Mouse (Mus musculus) MEL-GATA-1-ER (cell line): ENCODE results near the gene Tmem179.

ENCODE experiments used
- DNase-seq: peaks from one replicate; pipeline ENCODE4 v3.0.0-alpha.2; 2012; ENCODE audit warnings: low read depth; ENCODE audit errors: extremely low read depth

The Tmem179 gene

GRCm38 (mm10) chr12:112516697-112517337, at the start of gene Tmem179:
TSS of gene Tmem179 (minus strand) at chr12:112516747.
- DNase-seq: no peak

DNA sequence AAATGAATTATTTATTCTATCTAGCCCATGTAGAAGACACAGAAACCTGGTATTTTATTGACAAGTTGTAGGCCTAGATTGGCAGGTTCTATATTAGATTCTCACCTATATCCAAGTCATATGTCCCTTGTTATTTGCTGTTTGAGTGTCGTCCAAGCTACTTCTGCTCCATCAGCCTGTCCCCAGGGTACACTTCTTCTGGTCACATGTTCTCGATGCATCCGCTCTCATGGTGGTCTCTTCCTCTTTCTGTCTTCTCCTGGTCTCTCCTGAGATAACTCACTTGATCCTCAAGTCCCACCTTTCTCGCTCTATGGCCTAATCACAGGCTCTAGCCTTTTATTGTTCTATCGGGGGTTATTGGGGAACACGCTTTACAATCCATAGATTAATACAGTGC, 46.5 kb upstream of the Tmem179 start:
- no peak for DNase-seq

DNA sequence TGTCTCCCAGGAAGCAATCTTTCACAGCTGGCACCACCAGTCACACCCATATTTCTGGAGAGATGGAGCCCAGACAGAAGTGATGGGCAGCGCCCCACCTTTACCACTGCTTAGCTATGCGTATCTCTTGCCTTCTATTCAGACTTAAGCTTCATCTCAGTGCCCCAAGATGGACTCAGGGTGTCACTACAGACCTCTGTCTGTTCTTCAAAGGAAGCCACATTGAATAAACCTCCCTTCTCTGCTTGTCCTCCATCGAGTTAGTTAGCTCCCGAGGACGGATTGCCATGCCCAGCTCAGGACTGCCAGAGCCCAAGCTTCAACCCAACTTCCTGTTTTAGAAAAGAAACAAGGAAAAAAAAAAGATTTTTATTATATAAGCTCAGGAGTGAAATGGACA, 45.9 kb upstream of the Tmem179 start:
- DNase-seq: no peak

GRCm38 (mm10) chr12:112561163-112561562, 44.6 kb upstream of the Tmem179 start:
- no peak for DNase-seq

DNA sequence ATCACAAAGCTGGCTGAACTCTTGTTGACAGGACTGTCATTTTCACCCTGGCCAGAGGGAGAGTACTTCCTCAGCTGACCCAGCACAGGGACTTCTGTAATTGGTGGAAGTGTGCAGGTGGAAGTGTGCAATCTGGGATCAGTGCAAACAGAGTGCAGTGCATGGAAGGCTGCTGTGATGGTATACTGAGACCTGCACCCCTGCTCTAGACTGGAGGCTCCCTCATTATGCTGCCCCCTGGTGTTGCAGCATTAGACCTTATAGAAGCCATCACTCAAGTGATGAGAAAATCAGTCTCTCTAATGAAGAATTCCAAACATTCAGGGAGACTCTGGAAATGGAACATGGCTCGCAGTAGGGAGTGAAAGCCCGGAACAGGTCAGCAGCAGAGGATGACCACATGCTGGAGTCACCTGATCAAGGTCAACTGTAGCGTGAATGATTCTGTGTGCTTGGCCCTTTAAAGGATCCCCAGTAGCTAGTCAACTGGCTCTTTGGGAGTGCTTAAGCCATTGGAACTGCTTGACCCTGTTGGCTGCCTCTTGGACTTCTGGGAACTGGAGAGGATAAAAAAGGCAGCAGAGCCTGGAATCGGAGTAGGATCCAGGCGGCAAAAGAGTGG, 43.7 kb upstream of the Tmem179 start:
- DNase-seq: no peak

- DNase-seq: no peak
Observed at GRCm38 (mm10) chr12:112559671-112560070, 43.1 kb upstream of the Tmem179 start.

DNA sequence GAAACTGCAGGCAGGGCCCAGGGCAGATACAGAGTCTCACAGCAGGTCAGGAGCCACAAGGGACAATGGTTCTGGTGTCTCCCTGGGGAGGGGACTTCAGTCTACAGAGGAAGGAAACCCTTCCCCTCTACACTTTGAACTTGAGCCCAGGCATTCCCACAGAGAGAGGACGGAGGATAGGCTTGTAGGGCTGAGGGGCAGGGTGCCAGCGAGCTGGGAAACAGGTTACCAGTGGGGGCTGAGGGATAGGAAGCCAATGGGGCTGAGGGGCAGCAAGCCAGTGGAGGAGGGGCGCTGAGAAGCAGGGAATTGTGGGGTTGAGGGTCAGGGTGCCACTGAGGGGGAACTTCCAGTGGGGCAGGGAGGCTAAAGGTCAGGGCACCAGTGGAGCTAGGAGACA, 42.7 kb upstream of the Tmem179 start:
- no peak for DNase-seq

- no peak for DNase-seq
Observed at GRCm38 (mm10) chr12:112557219-112557618, 40.7 kb upstream of the Tmem179 start.

GRCm38 (mm10) chr12:112556531-112557060, 40.0 kb upstream of the Tmem179 start:
- DNase-seq: no peak

DNA sequence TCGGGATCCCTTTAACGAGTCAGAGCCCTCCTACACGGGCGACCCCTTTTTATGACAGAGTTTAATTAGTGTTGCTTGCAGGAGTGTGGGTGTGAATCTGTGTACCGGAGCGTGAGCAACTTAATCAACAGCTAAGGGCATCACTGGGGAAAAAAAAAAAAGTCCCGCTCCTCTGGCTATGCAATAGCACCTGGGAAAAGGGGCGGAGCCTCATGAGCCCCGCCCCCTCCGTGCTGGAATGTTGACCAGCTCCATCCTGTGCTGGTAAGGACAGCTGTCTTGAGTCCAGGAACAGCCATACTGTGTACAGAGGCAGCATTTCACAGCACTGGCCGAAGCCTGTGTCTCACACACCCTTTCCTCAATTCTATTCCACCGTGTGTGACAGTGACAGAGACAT, 38.4 kb upstream of the Tmem179 start:
- no peak for DNase-seq

DNA sequence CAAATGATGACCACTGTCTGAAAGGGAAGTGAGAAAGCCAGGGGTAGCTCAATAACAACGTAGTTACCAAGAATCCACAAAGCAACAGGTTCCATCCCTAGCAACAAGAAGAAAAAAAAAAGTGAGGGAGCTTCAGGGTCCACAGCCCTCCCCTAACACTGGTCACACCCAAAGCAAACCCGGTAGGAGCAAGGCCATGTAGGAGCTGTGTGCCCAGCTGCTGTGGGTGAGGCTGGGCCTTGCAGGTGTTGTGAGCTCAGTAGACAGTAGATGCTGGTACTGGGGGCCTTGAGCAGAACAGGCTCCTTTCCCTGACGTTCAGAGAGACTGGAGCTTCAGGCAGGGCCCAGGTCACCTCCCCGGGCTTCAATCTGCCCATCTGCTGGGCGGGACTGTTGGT, 36.0 kb upstream of the Tmem179 start:
- DNase-seq: no peak

DNA sequence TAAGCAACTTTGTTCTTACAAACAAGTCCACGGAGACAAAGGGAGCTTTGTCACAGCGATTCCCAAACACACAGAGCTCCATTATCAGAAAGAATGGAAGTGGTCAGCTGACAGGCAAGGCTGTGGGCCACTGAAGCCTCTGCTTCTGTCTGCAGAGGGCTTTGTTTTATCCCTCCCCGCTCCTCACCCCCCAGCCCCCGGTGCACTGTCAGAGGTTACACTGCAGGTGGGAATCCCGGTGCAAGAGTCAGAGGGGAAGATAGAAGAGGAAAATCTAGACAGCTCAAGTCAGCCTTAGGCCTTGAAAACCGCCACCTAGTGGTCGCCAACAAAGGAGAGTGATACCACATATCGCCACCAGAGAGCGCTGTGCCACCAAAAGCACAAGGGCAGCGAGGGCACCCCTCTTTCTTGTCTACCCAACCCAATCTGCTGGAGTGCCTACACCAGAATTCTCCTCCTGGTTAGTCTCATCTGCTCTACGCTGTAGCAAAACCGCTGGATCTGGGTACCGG, 35.4 kb upstream of the Tmem179 start:
- DNase-seq: peak; percentile 93

DNA sequence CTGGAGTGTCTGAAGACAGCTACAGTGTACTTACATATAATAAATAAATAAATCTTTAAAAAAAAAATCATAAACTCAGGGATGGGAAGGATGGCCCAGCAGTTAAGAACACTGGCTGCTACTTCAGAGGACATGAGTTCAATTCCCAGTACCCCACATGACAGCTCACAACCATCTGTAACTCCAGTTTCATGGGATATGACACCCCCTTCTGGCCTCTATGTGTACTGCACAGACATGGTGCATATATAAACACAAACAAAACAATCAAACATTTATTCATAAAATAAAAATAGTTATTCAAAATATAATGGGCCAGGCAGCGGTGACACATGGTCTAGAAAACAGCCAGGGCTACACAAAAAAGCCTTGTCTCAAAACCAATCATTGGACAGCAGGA, 32.7 kb upstream of the Tmem179 start:
- DNase-seq: no peak

DNA sequence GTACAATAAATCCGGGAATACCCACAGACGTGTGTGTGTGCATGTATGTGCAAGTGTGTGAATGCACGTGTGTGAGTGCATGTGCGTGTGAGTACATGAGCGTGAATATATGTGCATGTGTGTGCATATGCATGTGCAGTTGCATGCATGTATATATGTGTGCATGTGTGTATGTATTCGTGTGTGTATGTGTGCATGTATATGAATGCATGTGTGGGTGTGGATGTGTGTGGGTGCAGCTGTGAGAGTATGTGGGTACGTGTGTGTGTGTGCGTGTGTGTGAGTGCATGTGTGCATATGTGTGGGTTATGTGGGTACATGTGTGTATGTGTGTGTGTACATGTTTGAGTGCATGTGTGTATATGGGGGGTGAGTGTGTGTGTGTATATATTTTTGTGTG, 29.6 kb upstream of the Tmem179 start:
- no peak for DNase-seq

DNA sequence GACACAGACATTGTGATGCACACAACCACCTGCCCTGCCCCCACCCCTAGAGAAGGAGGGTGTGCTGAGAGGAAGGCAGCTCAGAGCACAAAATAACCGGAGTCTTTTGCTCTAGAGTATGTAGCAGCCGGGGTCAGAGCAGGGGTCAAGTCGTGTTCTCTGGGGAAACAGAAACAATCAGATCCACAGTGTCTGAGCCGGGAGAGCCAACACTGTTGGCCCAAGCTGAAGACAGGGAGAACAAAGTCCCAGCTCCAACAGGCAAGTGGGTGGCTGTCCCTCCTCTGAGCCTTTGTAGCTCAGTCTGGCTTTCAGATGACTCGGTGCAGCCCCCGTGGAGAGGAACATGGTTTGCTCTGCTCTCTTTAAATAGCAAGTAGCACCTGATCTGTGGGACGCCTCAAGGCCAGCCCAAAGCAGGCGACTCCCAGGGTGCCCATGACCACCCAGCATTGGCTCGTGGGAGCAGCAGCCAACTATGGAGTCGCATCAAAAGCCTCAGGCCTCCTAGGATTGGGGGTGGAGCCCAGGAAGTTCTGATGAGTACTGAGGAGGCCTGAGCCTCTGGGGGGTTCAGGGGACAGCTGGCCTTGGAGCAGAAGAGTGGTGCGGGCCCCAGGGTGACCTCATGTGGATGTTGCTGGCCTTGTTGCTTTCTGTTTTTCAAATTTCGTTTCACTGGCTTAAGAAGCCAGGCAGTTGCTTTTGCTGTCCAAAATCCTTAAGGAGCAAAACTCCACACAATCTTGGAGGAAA, 28.6 kb upstream of the Tmem179 start:
- DNase-seq: no peak

DNA sequence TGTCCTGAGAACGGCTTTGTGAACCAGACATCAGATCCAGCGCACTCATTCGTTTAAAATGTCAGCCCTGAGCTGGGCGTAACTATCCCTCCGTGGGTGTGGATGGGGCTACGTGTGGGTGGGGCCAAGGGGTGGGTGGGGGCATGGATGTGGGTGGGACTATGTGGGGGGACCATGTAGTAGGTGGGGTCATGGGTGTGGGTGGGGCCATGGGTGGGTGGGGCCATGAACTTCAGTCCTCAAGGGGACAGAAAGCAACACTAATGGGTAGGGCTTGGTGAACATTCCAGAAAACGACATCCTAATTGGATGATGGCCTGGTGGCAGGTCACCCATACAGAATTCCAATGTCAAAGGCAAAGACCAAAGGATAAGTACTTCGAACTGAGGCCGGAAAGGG, 27.4 kb upstream of the Tmem179 start:
- DNase-seq: no peak

DNA sequence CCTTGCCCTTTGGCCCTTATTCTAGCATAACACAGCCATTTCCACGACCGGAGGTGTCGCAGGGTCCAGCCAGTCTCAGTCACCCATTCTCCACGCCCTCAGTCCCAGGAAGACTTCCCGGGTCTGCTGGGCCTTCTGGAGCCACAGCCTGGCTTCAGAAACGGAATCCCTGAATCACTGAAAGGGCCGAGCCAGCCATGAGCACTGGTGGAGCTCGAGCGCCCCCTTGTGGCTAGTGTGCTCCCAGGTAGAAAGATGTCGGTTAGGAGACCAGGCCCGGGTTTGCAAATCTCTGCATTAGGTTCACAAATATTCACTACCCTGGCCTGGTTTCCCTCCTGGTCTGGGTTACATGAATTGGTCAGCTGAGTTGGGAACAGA, 26.4 kb upstream of the Tmem179 start:
- DNase-seq: peak; percentile 52

DNA sequence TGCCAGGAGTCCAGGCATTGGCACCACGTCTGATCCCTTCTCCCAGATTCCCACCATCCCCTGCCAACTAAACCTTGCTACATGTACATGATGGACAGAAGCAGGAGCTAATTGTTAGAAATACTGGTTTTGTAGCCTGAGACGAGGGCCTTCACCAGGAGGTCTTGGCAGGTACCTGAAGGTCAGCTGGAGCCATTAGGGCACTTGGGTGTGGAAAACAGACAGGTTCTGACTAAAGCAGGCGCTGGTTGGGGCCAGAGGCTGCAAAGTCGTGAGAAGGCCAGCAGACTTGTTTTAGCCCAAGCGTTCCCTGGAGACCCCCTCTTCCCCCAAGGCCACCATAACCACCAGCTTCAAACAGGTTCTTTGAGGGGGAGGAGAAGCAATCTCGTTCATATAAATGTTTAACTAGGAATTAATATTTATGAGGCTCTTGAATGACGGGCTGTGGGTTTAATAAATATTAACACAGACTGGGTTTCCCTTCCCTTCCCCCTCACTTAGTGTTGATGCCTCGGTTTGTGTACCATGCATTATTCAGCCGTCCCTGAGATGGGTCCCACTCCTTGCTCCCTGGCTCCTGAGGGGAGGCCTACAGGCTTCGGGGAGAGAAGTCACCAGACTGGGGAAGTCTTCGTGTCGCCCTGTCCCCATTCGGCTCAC, 25.8 kb upstream of the Tmem179 start:
- no peak for DNase-seq

DNA sequence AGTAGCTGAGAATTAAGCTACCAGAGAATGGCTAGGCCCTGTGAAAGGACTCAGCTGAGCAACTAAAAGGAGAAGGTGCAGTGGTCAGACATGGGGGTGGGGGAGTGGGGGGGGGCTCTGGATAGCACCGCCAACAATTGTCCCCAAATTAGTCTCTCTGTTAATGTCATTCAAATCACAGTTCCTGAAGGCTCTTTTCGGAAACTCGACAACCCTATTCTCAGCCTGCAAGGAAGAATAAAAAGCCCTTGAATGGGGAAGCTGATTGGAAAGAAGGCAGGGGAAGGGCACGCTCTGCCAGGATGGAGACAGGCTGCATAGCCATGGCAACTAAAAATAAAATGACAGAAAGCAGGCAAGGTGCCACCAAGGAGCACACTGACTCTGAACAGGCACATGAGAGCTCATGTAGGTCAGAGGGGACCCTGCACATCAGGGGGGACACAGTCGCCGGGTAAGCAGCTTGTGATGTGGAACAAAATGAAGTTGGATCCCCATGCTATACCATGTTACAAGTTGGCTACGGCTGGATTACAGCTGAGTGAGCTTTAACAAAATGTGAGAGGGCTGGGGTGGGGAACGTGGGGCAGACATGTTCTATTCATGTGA, 25.0 kb upstream of the Tmem179 start:
- DNase-seq: no peak

GRCm38 (mm10) chr12:112540321-112540720, 23.8 kb upstream of the Tmem179 start:
- DNase-seq: no peak

DNA sequence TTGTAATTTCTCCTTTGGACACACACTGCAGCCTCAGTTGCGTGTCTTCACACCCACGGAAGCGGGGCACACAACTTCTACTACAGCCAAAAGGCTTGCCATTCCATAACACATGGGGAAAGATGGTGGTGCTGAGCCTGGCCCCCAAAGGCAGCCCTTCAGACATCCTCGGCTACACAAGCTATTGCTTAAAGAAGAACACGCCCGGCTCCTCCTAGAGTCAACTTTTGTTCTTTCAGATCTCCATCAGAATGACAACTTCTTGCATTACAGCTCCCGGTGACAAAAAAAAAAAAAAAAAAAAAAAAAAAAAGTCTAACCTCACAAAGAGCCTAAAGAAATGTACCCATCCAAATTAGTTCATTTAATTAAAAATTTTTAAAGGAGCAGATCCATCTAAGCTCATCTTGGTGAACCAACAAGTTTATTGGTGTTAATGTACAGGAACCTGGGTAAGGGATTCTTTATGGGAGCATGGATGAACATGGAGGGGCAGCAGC, 23.0 kb upstream of the Tmem179 start:
- no peak for DNase-seq
